Mouse (Mus musculus): ENCODE data around the gene St7.
A peak's percentile ranks its signal among the peaks of the same experiment; 100 is the strongest.

The St7 gene

DNA sequence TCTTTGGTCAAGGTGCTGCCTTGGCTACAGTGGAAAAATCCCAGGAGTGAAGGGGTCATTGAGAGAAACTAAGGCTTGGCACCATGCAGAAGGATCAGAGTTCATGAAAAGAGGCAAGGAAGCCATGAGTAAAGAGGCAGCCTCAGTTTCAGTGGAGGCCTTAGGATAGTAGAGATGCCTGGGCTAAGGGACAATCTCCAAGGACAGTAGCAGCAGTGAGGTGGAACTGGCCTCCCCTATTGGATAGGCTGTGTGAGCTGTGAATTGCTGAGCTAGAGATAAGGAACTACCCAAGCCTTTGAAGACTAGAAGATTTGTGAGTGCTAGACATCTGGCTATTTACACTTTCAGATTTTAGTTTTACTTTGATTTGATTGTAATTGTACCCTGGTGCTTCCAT, 278.7 kb downstream of the St7 start:
- DNase-seq: no peak

DNA sequence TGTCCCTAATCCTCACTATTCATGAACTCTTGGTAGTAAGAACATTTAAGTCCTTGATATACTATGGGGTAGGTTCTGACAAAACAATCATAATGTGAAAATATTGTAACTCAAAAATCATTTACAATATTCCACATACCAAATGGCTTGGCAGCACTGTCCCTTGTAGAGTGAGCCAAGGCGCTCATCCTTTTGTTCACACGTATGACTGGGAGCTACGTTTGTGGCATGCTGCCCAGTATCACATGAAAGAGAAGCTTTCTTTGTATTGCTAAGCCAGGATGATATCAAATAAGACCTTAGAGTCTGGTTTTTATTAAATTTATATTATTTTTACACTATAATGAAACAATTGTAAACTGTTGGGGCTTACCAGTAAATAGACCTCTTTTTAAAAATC, 281.7 kb downstream of the St7 start:
- peak; percentile 26 for DNase-seq

DNA sequence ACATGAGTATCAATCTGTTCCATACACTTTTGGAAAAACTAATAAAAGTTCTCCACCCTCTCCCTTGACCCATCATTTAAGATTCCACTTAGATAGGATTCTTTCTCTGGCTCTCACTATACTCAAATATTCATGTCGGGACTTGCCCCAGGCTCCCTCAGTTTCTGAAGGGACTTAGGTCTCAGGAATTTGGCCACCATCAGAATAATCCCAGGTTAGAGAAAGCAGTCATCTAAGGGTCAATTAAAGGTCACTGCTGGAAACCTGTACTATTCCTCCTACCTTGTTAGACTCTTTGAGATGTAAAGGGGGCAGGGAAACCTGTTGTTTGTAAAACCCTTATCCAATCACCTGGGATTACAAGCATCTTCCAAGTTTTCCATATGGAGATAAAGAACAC, 284.4 kb downstream of the St7 start:
- DNase-seq: no peak

DNA sequence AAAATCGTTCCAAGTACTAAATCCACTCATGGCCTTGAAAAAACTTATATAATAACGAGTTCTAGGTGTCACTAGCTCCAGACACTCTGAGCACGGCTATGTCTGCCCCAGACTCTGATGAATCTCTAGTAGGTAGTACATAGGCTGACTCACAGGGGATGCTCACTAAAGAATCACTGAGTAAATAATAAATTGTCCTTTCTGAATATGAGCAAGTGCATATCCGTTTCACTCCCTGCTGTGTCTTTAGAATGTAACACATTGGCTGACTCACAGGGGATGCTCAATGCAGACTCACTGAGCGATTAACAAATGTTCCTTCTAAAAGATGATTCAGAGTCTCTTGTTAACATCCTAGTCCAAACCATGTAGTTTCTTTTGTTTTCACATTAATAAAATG, 285.6 kb downstream of the St7 start:
- no peak for DNase-seq

DNA sequence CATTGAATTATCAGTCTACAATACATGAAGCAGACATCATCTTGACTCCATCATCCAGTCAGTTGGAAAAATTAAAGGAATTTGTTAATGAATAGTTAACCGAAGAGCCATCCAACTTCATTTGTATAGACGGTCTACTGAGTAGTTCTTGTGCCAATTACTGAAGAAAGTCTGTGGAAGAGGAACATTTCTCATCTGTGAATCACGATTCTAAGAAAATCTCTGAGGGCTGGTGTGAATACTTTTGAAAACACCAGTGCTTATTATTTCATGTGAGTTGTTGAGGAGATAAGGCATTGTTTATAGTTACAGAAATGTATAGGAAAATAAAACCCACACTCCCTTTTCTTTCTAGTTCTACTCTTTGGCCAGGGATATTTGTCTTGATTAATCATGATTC, 286.1 kb downstream of the St7 start:
- DNase-seq: no peak

DNA sequence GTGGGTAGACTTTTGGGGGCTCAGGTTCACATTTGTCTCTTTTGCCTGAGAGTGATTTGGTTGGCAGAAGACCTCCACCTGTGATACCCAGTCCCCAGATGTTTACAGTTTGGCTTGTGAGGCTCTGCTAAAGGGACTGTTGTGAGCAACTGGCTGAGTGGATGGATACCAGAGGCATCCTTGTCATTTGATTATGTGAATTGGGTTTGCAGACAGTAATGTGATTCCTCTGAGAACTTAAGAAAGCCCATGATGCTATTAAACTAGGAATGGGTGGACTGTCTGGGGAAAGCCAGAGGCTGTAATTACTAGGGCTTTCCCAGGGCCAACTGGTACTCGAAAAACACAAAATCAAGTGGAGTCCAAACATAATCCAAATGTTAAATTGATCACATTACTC, 286.6 kb downstream of the St7 start:
- DNase-seq: no peak

DNA sequence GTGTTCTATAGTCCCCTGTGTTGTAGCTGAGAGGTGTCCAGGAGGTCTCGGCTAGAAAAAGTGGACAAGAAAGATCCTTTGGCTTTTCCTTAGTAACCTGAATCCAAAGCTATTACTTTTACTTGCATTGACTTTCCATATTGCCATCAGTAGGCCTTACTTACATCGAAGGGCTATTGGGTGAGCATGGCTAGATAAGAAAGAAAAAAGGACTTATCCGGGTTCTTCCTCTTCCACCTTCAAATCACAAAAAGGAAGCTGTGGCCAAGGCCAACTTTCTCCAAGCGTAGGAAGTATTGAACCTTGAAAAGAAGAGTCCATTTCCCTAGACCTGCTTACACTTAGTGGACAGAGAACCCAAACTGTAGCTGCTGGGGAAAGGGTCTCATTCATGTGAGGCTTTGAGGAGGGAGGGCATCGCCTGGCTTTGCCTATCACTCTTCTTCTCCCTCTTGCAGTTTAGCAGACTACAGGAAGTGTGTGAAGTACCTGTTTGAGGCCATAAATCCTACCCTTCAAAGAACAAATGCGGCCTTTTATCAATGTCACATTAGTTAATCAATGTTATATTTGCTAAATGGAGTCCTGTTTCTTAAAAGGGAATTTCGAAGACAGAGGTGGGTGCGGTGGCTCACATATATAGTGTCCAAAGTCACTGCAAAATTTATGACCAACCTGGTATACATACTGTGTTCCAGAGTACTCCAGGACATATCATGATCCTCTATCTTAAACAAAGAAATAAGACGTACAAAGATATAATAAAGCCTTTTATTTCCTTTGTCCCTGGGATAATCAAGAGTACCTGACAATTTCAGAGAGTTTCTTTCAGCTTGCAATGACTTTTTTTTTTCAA, 297.7 kb downstream of the St7 start:
- no peak for DNase-seq

DNA sequence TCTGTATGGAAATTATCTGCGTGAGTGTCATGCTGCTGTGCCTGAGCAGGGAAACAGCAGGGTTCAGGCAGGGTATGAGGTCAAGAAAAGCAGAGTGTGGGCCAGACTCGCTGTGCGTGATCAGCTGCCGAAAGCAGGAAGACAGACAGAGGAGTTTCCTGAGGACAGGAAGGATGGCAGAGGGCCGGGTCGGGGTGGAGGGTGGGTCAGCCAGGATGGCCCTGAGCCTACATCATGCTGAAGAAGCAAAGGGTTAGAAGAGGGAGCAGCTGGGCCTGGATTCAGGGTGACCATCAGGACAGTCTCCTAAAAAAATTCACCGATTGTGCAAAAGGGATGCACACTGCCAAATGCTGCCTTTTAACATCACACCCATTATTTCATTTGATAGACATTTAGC, 298.9 kb downstream of the St7 start:
- DNase-seq: no peak

Data from right cerebral cortex, postnatal 14 days (tissue).